Mouse (Mus musculus): ENCODE measurements around the gene Rnase1. TPM values are rescaled to one million over a fixed set of nuclear protein-coding genes. Genes with fewer than 3 reads are reported as not detected.
"Not testable (repeated sequence)": the region's sequence is repeated elsewhere in the genome, so short reads cannot be mapped to it uniquely, and the experiment has no call there.

The Rnase1 gene
- total and polyA plus RNA-seq, 2 experiments, result 0.09 to 28.5 TPM

GRCm38 (mm10) chr14:51166068-51166467 lies 19.5 kb upstream of the Rnase1 start:
- Histone ChIP-seq H3K79me2 (ENCODE audit: control insufficient read depth, insufficient read depth, low read length) (no peaks in the 10 kb centered on the region), H3K27ac (replicated peaks; ENCODE audit: insufficient read depth, low read depth, low read length) (no peak overlapping the region), H3K27me3 (ENCODE audit: control insufficient read depth, insufficient read depth, low read length) (no peaks in the 10 kb centered on the region), H3K4me3 (ENCODE audit: insufficient read depth, low read depth, low read length) (no peak overlapping the region), H3K36me3 (ENCODE audit: control insufficient read depth, insufficient read depth, low read length) (no peaks in the 10 kb centered on the region), H3K4me1 (ENCODE audit: control insufficient read depth, insufficient read depth, low read length) (no peaks in the 10 kb centered on the region; the same call in 1 of the 2 replicates), H3K9ac (ENCODE audit: low read depth, low read length) (no peak overlapping the region)
- DNase-seq (ENCODE audit: extremely low read depth, low read depth, low spot score), result peak; percentile 3
- no peak for TF ChIP-seq POLR2A (IDR thresholded peaks at IDR 0.05; ENCODE audit: extremely low read depth, insufficient read depth, low read length)
- TF ChIP-seq CTCF (IDR thresholded peaks at IDR 0.05; ENCODE audit: low read depth, low read length), result no peak

DNA sequence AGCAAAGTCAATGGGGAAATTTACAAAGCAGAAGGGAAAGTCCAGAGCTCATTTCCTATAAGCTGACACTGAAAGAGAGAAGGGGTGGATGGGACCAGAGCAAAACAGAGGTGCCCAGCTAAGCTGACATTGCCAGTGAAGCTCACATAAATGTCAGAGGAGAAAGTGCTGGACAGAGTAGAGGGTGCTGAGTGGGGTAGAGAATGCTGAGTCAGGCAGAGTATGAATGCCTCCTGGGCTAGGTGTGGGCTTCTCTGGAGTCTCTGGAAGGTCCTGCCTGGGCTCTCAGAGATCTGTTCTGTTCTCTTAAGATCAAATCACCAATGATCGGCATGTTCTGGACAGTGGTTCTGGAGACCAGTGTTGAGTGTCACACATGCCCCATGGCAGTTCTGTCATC lies 18.9 kb upstream of the Rnase1 start:
- 100% methylated on average over 1 of the region's 1 CpGs for WGBS
- H3K4me3 ChIP-seq (ENCODE audit: insufficient read depth, low read depth, low read length), result no peak overlapping the region
- no peaks in the 10 kb centered on the region for H3K79me2 ChIP-seq (ENCODE audit: control insufficient read depth, insufficient read depth, low read length)
- no peaks in the 10 kb centered on the region for H3K27me3 ChIP-seq (ENCODE audit: control insufficient read depth, insufficient read depth, low read length)
- DNase-seq (ENCODE audit: extremely low read depth, low read depth, low spot score), result no peak
- H3K36me3 ChIP-seq (ENCODE audit: control insufficient read depth, insufficient read depth, low read length), result no peaks in the 10 kb centered on the region
- H3K27ac ChIP-seq (replicated peaks; ENCODE audit: insufficient read depth, low read depth, low read length), result no peak overlapping the region
- TF ChIP-seq CTCF (IDR thresholded peaks at IDR 0.05; ENCODE audit: low read depth, low read length), result no peak
- no peak for TF ChIP-seq POLR2A (IDR thresholded peaks at IDR 0.05; ENCODE audit: extremely low read depth, insufficient read depth, low read length)
- H3K9ac ChIP-seq (ENCODE audit: low read depth, low read length), result no peak overlapping the region
- no peaks in the 10 kb centered on the region; the same call in 1 of the 2 replicates for H3K4me1 ChIP-seq (ENCODE audit: control insufficient read depth, insufficient read depth, low read length)

DNA sequence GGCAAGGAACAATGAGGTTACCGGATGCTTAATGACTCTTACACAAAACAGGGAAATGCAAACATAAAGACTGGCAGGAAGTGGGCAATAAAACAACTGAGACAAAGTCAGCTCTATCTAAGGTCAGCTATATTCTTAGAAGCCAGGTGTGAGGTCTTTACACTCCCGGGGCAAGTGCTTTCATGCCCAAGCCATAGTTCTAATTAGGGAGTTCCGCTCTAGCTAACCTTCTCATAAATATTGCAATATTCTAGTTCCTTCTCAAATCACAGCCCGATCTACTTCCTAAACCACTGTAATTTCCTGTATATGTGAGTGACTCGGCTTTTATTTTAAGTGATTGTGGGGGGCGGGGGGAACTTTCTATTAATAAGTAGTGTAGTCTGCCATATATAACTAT lies 16.7 kb upstream of the Rnase1 start:
- not testable (repeated sequence) for H3K4me3 ChIP-seq (ENCODE audit: insufficient read depth, low read depth, low read length); H3K79me2 ChIP-seq (ENCODE audit: control insufficient read depth, insufficient read depth, low read length); H3K27me3 ChIP-seq (ENCODE audit: control insufficient read depth, insufficient read depth, low read length); H3K4me1 ChIP-seq (ENCODE audit: control insufficient read depth, insufficient read depth, low read length); H3K9ac ChIP-seq (ENCODE audit: low read depth, low read length); H3K27ac ChIP-seq (replicated peaks; ENCODE audit: insufficient read depth, low read depth, low read length); H3K36me3 ChIP-seq (ENCODE audit: control insufficient read depth, insufficient read depth, low read length)
- peak; percentile 9 for DNase-seq (ENCODE audit: extremely low read depth, low read depth, low spot score)
- WGBS, result 85% methylated on average over 6 of the region's 6 CpGs

- not testable (repeated sequence) for DNase-seq (ENCODE audit: extremely low read depth, low read depth, low spot score); H3K36me3 ChIP-seq (ENCODE audit: control insufficient read depth, insufficient read depth, low read length); H3K4me3 ChIP-seq (ENCODE audit: insufficient read depth, low read depth, low read length); H3K4me1 ChIP-seq (ENCODE audit: control insufficient read depth, insufficient read depth, low read length); H3K9ac ChIP-seq (ENCODE audit: low read depth, low read length); H3K27ac ChIP-seq (replicated peaks; ENCODE audit: insufficient read depth, low read depth, low read length); H3K27me3 ChIP-seq (ENCODE audit: control insufficient read depth, insufficient read depth, low read length); H3K79me2 ChIP-seq (ENCODE audit: control insufficient read depth, insufficient read depth, low read length)
- WGBS, result 84% methylated on average over 3 of the region's 3 CpGs
These were observed 15.4 kb upstream of the Rnase1 start, which contains the start of gene Rnase2b for GRCm38 (mm10) chr14:51161976-51162375. Gene Rnase2b (plus strand): TSS chr14:51162260.

DNA sequence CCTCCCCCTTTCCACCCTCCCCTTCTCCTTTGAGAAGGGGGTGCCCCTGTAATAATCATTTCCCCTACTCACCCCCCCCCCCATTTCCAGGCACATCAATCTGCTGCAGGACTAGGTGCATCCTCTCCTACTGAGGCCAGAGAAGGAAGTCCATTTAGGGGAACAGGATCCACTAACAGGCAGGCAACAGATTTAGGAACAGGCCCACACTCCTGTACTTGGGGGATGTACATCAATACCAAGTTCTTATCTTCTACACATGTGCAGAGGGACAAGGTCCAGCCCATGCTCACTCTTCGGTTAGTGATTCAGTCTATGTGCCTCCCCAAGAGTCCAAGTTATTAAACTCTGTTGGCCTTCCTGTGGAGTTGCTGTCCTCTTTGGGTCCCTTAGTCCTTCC lies 10.5 kb upstream of the Rnase1 start:
- WGBS, result 76% methylated on average over 1 of the region's 1 CpGs
- Histone ChIP-seq H3K36me3 (ENCODE audit: control insufficient read depth, insufficient read depth, low read length) (no peaks in the 10 kb centered on the region), H3K27ac (replicated peaks; ENCODE audit: insufficient read depth, low read depth, low read length) (no peak overlapping the region), H3K27me3 (ENCODE audit: control insufficient read depth, insufficient read depth, low read length) (no peaks in the 10 kb centered on the region), H3K4me1 (ENCODE audit: control insufficient read depth, insufficient read depth, low read length) (no peaks in the 10 kb centered on the region), H3K4me3 (ENCODE audit: insufficient read depth, low read depth, low read length) (no peak overlapping the region), H3K9ac (ENCODE audit: low read depth, low read length) (no peak overlapping the region), H3K79me2 (ENCODE audit: control insufficient read depth, insufficient read depth, low read length) (no peaks in the 10 kb centered on the region)
- no peak for TF ChIP-seq POLR2A (IDR thresholded peaks at IDR 0.05; ENCODE audit: extremely low read depth, insufficient read depth, low read length)
- no peak for TF ChIP-seq CTCF (IDR thresholded peaks at IDR 0.05; ENCODE audit: low read depth, low read length)
- no peak for DNase-seq (ENCODE audit: extremely low read depth, low read depth, low spot score)

GRCm38 (mm10) chr14:51156736-51157068 lies 10.1 kb upstream of the Rnase1 start:
- no peak for DNase-seq (ENCODE audit: extremely low read depth, low read depth, low spot score)
- Histone ChIP-seq H3K27me3 (ENCODE audit: control insufficient read depth, insufficient read depth, low read length) (no peaks in the 10 kb centered on the region), H3K27ac (replicated peaks; ENCODE audit: insufficient read depth, low read depth, low read length) (no peak overlapping the region), H3K79me2 (ENCODE audit: control insufficient read depth, insufficient read depth, low read length) (no peaks in the 10 kb centered on the region), H3K36me3 (ENCODE audit: control insufficient read depth, insufficient read depth, low read length) (no peaks in the 10 kb centered on the region), H3K9ac (ENCODE audit: low read depth, low read length) (no peak overlapping the region), H3K4me3 (ENCODE audit: insufficient read depth, low read depth, low read length) (no peak overlapping the region), H3K4me1 (ENCODE audit: control insufficient read depth, insufficient read depth, low read length) (no peaks in the 10 kb centered on the region)
- no peak for TF ChIP-seq POLR2A (IDR thresholded peaks at IDR 0.05; ENCODE audit: extremely low read depth, insufficient read depth, low read length)
- no peak for TF ChIP-seq CTCF (IDR thresholded peaks at IDR 0.05; ENCODE audit: low read depth, low read length)
- WGBS, result 73% methylated on average over 4 of the region's 4 CpGs

Data from liver, adult 2 months (tissue).